Mouse (Mus musculus): ENCODE results near the gene Arg2. TPM values are rescaled to one million over a fixed set of nuclear protein-coding genes. Genes with fewer than 3 reads are reported as not detected.
"Not testable (repeated sequence)": the region's sequence is repeated elsewhere in the genome, so short reads cannot be mapped to it uniquely, and the experiment has no call there.

The Arg2 gene
- polyA plus RNA-seq, 1 experiment from 2014 or later: 0.46 TPM

DNA sequence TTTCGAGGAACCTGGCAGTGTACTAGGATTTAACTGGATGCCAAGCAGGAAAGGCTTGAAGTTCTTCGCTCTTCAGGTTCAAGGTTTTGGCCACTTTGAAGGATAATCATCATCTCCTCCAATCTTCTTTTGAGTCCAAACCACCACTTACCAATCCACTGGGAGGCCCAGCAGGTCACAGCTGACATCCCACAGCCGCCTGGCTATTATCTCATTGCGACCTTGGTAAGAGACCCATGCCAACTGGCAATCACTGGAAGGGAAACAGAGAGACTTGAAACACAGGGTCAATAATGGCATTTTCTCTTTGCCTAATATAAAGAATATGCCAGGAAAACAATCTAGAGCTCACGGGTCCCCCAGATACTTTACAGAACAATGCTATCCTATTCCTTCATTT, 45.4 kb downstream of the Arg2 start:
- H3K36me3 ChIP-seq (ENCODE audit: control insufficient read depth, insufficient read depth, low read length): peaks cover 50% of the 10 kb centered on the region
- DNase-seq (ENCODE audit: low spot score) (no peak), ATAC-seq (replicated peaks; ENCODE audit: low FRiP score, low TSS enrichment, low read depth) (no peak)
- no peaks in the 10 kb centered on the region for H3K9me3 ChIP-seq (ENCODE audit: control insufficient read depth, low read length)
- peaks cover 6% of the 10 kb centered on the region for H3K4me1 ChIP-seq (replicated peaks; ENCODE audit: control insufficient read depth, insufficient read depth, low read length)
- H3K27ac ChIP-seq (ENCODE audit: low read depth): no peak overlapping the region
- WGBS: 96% methylated on average over 5 of the region's 5 CpGs
- no peaks in the 10 kb centered on the region for H3K27me3 ChIP-seq (replicated peaks; ENCODE audit: control insufficient read depth, insufficient read depth, low read length)
- H3K4me2 ChIP-seq (ENCODE audit: low read length): no peak overlapping the region
- H3K4me3 ChIP-seq (ENCODE audit: low read depth, low read length): no peak overlapping the region
- no peak overlapping the region for H3K9ac ChIP-seq (ENCODE audit: low read length)

DNA sequence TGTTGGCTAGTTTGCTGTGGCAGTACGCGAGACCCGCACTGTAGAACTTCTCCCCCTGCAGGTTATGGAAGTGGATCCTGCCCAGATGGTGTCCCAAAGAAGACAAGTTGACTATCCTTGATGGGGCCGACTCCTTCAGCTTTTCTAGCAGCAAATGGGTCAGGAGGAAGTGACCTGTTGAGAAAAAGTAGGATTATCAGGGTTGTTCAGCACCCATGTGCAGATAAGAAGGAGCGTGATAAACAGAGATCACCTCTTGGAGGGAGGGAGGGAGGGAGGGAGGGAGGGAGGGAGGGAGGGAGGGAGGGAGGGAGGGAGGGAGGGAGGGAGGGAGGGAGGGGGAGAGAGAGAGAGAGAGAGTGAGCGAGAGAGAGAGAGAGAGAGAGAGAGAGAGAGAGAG, 54.6 kb downstream of the Arg2 start:
- H3K9me3 ChIP-seq (ENCODE audit: control insufficient read depth, low read length); H3K27me3 ChIP-seq (replicated peaks; ENCODE audit: control insufficient read depth, insufficient read depth, low read length); H3K4me2 ChIP-seq (ENCODE audit: low read length); H3K4me1 ChIP-seq (replicated peaks; ENCODE audit: control insufficient read depth, insufficient read depth, low read length); H3K9ac ChIP-seq (ENCODE audit: low read length); ATAC-seq (replicated peaks; ENCODE audit: low FRiP score, low TSS enrichment, low read depth); DNase-seq (ENCODE audit: low spot score); H3K4me3 ChIP-seq (ENCODE audit: low read depth, low read length); H3K27ac ChIP-seq (ENCODE audit: low read depth): not testable (repeated sequence)
- peaks cover 79% of the 10 kb centered on the region for H3K36me3 ChIP-seq (ENCODE audit: control insufficient read depth, insufficient read depth, low read length)
- WGBS: 83% methylated on average over 5 of the region's 6 CpGs

- Histone ChIP-seq H3K27me3 (replicated peaks; ENCODE audit: control insufficient read depth, insufficient read depth, low read length) (no peaks in the 10 kb centered on the region), H3K27ac (ENCODE audit: low read depth) (peak overlapping the region; percentile 49; the same call in 1 of the 2 replicates), H3K4me1 (replicated peaks; ENCODE audit: control insufficient read depth, insufficient read depth, low read length) (no peaks in the 10 kb centered on the region; the same call in none of the 2 replicates), H3K9ac (ENCODE audit: low read length) (peak overlapping the region; percentile 61), H3K4me3 (ENCODE audit: low read depth, low read length) (peak overlapping the region; percentile 81), H3K9me3 (ENCODE audit: control insufficient read depth, low read length) (no peaks in the 10 kb centered on the region), H3K4me2 (ENCODE audit: low read length) (peak overlapping the region; percentile 91), H3K36me3 (ENCODE audit: control insufficient read depth, insufficient read depth, low read length) (peaks cover 25% of the 10 kb centered on the region)
- 0% methylated on average over 18 of the region's 18 CpGs for WGBS
- peak; percentile 81 for DNase-seq (ENCODE audit: low spot score)
- peak; percentile 85 for ATAC-seq (replicated peaks; ENCODE audit: low FRiP score, low TSS enrichment, low read depth)
Measured at GRCm38 (mm10) chr12:79190931-79191673, 60.5 kb downstream of the Arg2 start.

- Histone ChIP-seq H3K9me3 (ENCODE audit: control insufficient read depth, low read length) (no peaks in the 10 kb centered on the region), H3K4me3 (ENCODE audit: low read depth, low read length) (peak overlapping the region; percentile 81), H3K27ac (ENCODE audit: low read depth) (no peak overlapping the region), H3K36me3 (ENCODE audit: control insufficient read depth, insufficient read depth, low read length) (peaks cover 19% of the 10 kb centered on the region), H3K4me1 (replicated peaks; ENCODE audit: control insufficient read depth, insufficient read depth, low read length) (no peaks in the 10 kb centered on the region; the same call in none of the 2 replicates), H3K9ac (ENCODE audit: low read length) (peak overlapping the region; percentile 61), H3K27me3 (replicated peaks; ENCODE audit: control insufficient read depth, insufficient read depth, low read length) (no peaks in the 10 kb centered on the region), H3K4me2 (ENCODE audit: low read length) (peak overlapping the region; percentile 91)
- ATAC-seq (replicated peaks; ENCODE audit: low FRiP score, low TSS enrichment, low read depth) (peak; percentile 89), DNase-seq (ENCODE audit: low spot score) (peak; percentile 90)
- WGBS: 6% methylated on average over 14 of the region's 14 CpGs
Measured at GRCm38 (mm10) chr12:79191701-79192100, 61.1 kb downstream of the Arg2 start.

- Histone ChIP-seq H3K9me3 (ENCODE audit: control insufficient read depth, low read length) (no peaks in the 10 kb centered on the region), H3K27me3 (replicated peaks; ENCODE audit: control insufficient read depth, insufficient read depth, low read length) (no peaks in the 10 kb centered on the region), H3K4me3 (ENCODE audit: low read depth, low read length) (peak within 1 kb of the TSS; percentile 81), H3K27ac (ENCODE audit: low read depth) (peak within 1 kb of the TSS; percentile 49; the same call in 1 of the 2 replicates), H3K4me1 (replicated peaks; ENCODE audit: control insufficient read depth, insufficient read depth, low read length) (no peaks in the 10 kb centered on the region; the same call in none of the 2 replicates), H3K4me2 (ENCODE audit: low read length) (peak within 1 kb of the TSS; percentile 91), H3K36me3 (ENCODE audit: control insufficient read depth, insufficient read depth, low read length) (peaks cover 14% of the 10 kb centered on the region), H3K9ac (ENCODE audit: low read length) (peak within 1 kb of the TSS; percentile 61)
- 61% methylated on average over 6 of the region's 6 CpGs for WGBS
- no peak for DNase-seq (ENCODE audit: low spot score)
- ATAC-seq (replicated peaks; ENCODE audit: low FRiP score, low TSS enrichment, low read depth): peak; percentile 32; the same call in 1 of the 2 replicates
Measured at GRCm38 (mm10) chr12:79192193-79192592, 61.6 kb downstream of the Arg2 start, which contains the start of gene Rdh11. Rdh11 (minus strand) TSS chr12:79192293.

GRCm38 (mm10) chr12:79193441-79193840, 62.9 kb downstream of the Arg2 start:
- no peaks in the 10 kb centered on the region for H3K9me3 ChIP-seq (ENCODE audit: control insufficient read depth, low read length)
- no peaks in the 10 kb centered on the region; the same call in none of the 2 replicates for H3K4me1 ChIP-seq (replicated peaks; ENCODE audit: control insufficient read depth, insufficient read depth, low read length)
- H3K27me3 ChIP-seq (replicated peaks; ENCODE audit: control insufficient read depth, insufficient read depth, low read length): no peaks in the 10 kb centered on the region
- DNase-seq (ENCODE audit: low spot score) (peak; percentile 81), ATAC-seq (replicated peaks; ENCODE audit: low FRiP score, low TSS enrichment, low read depth) (no peak)
- peaks cover 2% of the 10 kb centered on the region for H3K36me3 ChIP-seq (ENCODE audit: control insufficient read depth, insufficient read depth, low read length)
- H3K27ac ChIP-seq (ENCODE audit: low read depth): no peak overlapping the region
- no peak overlapping the region for H3K4me3 ChIP-seq (ENCODE audit: low read depth, low read length)
- WGBS: 7% methylated on average over 3 of the region's 3 CpGs
- H3K4me2 ChIP-seq (ENCODE audit: low read length): no peak overlapping the region
- H3K9ac ChIP-seq (ENCODE audit: low read length): no peak overlapping the region

DNA sequence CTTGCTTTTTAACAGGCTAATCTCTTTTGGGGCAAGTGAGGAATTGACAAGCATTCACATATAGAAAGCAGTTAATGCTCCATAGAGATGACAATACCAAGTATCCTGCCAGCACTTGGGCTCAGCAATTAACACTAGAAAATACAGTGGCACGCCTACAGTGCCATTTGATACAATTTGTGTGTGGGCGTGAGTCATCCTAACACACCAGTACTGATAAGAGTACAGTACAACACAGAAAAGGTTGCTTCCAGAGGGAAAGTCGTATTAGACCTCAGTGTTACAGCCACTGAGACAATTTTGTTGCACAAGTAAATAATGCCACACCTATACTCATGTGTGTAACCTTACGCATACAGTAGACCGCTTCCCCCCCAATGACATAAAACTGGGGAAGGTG, 66.5 kb downstream of the Arg2 start:
- Histone ChIP-seq H3K4me1 (replicated peaks; ENCODE audit: control insufficient read depth, insufficient read depth, low read length) (no peaks in the 10 kb centered on the region), H3K4me3 (ENCODE audit: low read depth, low read length) (no peak overlapping the region), H3K4me2 (ENCODE audit: low read length) (no peak overlapping the region), H3K27ac (ENCODE audit: low read depth) (no peak overlapping the region), H3K9me3 (ENCODE audit: control insufficient read depth, low read length) (no peaks in the 10 kb centered on the region), H3K27me3 (replicated peaks; ENCODE audit: control insufficient read depth, insufficient read depth, low read length) (no peaks in the 10 kb centered on the region), H3K9ac (ENCODE audit: low read length) (no peak overlapping the region), H3K36me3 (ENCODE audit: control insufficient read depth, insufficient read depth, low read length) (no peaks in the 10 kb centered on the region)
- DNase-seq (ENCODE audit: low spot score): no peak
- WGBS: 87% methylated on average over 5 of the region's 5 CpGs
- ATAC-seq (replicated peaks; ENCODE audit: low FRiP score, low TSS enrichment, low read depth): no peak

DNA sequence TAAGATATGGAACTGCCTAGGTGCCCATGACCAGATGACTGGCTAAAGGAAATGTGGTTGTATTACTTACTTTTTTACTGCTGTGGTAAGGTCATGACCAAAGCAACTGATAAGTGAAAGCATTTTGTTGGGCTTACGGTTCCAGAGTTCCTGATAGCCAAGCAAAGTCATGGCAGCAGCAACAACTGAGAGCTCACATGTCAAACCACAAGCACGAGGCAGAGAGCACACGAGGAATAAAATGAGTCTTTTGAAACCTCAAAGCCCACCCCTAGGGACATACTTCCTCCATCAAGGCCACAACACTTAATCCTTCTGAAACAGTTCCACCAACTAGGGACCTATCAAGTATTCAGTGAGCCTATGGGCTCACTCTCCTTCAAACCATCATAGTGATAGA, 71.3 kb downstream of the Arg2 start:
- no peaks in the 10 kb centered on the region for H3K9me3 ChIP-seq (ENCODE audit: control insufficient read depth, low read length)
- H3K36me3 ChIP-seq (ENCODE audit: control insufficient read depth, insufficient read depth, low read length): no peaks in the 10 kb centered on the region
- no peaks in the 10 kb centered on the region for H3K27me3 ChIP-seq (replicated peaks; ENCODE audit: control insufficient read depth, insufficient read depth, low read length)
- no peak for ATAC-seq (replicated peaks; ENCODE audit: low FRiP score, low TSS enrichment, low read depth)
- no peaks in the 10 kb centered on the region for H3K4me1 ChIP-seq (replicated peaks; ENCODE audit: control insufficient read depth, insufficient read depth, low read length)
- no peak overlapping the region for H3K4me3 ChIP-seq (ENCODE audit: low read depth, low read length)
- 73% methylated on average over 3 of the region's 3 CpGs for WGBS
- no peak for DNase-seq (ENCODE audit: low spot score)
- H3K9ac ChIP-seq (ENCODE audit: low read length): no peak overlapping the region
- H3K4me2 ChIP-seq (ENCODE audit: low read length): no peak overlapping the region
- no peak overlapping the region for H3K27ac ChIP-seq (ENCODE audit: low read depth)

Data from intestine, embryonic 14.5 days (tissue).